Mouse (Mus musculus): ENCODE results near the gene Snx14. TPM values are rescaled to one million over a fixed set of nuclear protein-coding genes. Genes with fewer than 3 reads are reported as not detected.
A peak's percentile ranks its signal among the peaks of the same experiment; 100 is the strongest.

Snx14 gene
- polyA plus RNA-seq, 1 experiment from 2014 or later, result 21.7 TPM

GRCm38 (mm10) chr9:88362055-88362850 is 76.5 kb downstream of the Snx14 start:
- Histone ChIP-seq H3K27me3 (ENCODE audit: control insufficient read depth, insufficient read depth, low read length) (no peaks in the 10 kb centered on the region), H3K4me3 (ENCODE audit: low read depth, low read length) (no peak overlapping the region), H3K4me1 (replicated peaks; ENCODE audit: control insufficient read depth, insufficient read depth, low read length) (no peaks in the 10 kb centered on the region), H3K4me2 (ENCODE audit: low read depth, low read length, severe bottlenecking) (no peak overlapping the region), H3K9me3 (ENCODE audit: control insufficient read depth, low read length) (no peaks in the 10 kb centered on the region), H3K9ac (ENCODE audit: low read length) (no peak overlapping the region), H3K36me3 (ENCODE audit: control insufficient read depth, insufficient read depth, low read length) (no peaks in the 10 kb centered on the region), H3K27ac (ENCODE audit: low read depth, low read length) (no peak overlapping the region)
- peak; percentile 57 for ATAC-seq (replicated peaks; ENCODE audit: low FRiP score)
- DNase-seq (ENCODE audit: low spot score), result no peak
- 30% methylated on average over 4 of the region's 5 CpGs for WGBS

GRCm38 (mm10) chr9:88361211-88361909 is 77.4 kb downstream of the Snx14 start:
- Histone ChIP-seq H3K36me3 (ENCODE audit: control insufficient read depth, insufficient read depth, low read length) (no peaks in the 10 kb centered on the region), H3K9ac (ENCODE audit: low read length) (no peak overlapping the region), H3K27me3 (ENCODE audit: control insufficient read depth, insufficient read depth, low read length) (no peaks in the 10 kb centered on the region), H3K27ac (ENCODE audit: low read depth, low read length) (no peak overlapping the region), H3K4me2 (ENCODE audit: low read depth, low read length, severe bottlenecking) (no peak overlapping the region), H3K4me1 (replicated peaks; ENCODE audit: control insufficient read depth, insufficient read depth, low read length) (no peaks in the 10 kb centered on the region), H3K4me3 (ENCODE audit: low read depth, low read length) (no peak overlapping the region), H3K9me3 (ENCODE audit: control insufficient read depth, low read length) (no peaks in the 10 kb centered on the region)
- ATAC-seq (replicated peaks; ENCODE audit: low FRiP score) (no peak), DNase-seq (ENCODE audit: low spot score) (no peak)
- 81% methylated on average over 14 of the region's 14 CpGs for WGBS

- Histone ChIP-seq H3K27me3 (ENCODE audit: control insufficient read depth, insufficient read depth, low read length) (no peaks in the 10 kb centered on the region), H3K4me2 (ENCODE audit: low read depth, low read length, severe bottlenecking) (no peak overlapping the region), H3K9ac (ENCODE audit: low read length) (no peak overlapping the region), H3K36me3 (ENCODE audit: control insufficient read depth, insufficient read depth, low read length) (no peaks in the 10 kb centered on the region), H3K4me3 (ENCODE audit: low read depth, low read length) (no peak overlapping the region), H3K9me3 (ENCODE audit: control insufficient read depth, low read length) (no peaks in the 10 kb centered on the region), H3K27ac (ENCODE audit: low read depth, low read length) (no peak overlapping the region), H3K4me1 (replicated peaks; ENCODE audit: control insufficient read depth, insufficient read depth, low read length) (no peaks in the 10 kb centered on the region)
- WGBS, result 81% methylated on average over 2 of the region's 2 CpGs
- ATAC-seq (replicated peaks; ENCODE audit: low FRiP score), result no peak
- no peak for DNase-seq (ENCODE audit: low spot score)
Observed at GRCm38 (mm10) chr9:88359140-88359539, 79.6 kb downstream of the Snx14 start.

GRCm38 (mm10) chr9:88357173-88357572 is 81.6 kb downstream of the Snx14 start:
- WGBS, result 79% methylated on average over 3 of the region's 3 CpGs

GRCm38 (mm10) chr9:88353459-88353858 is 85.3 kb downstream of the Snx14 start:
- no peaks in the 10 kb centered on the region for H3K9me3 ChIP-seq (ENCODE audit: control insufficient read depth, low read length)
- no peak overlapping the region for H3K4me2 ChIP-seq (ENCODE audit: low read depth, low read length, severe bottlenecking)
- ATAC-seq (replicated peaks; ENCODE audit: low FRiP score) (no peak), DNase-seq (ENCODE audit: low spot score) (no peak)
- H3K4me1 ChIP-seq (replicated peaks; ENCODE audit: control insufficient read depth, insufficient read depth, low read length), result no peaks in the 10 kb centered on the region
- WGBS, result 89% methylated on average over 7 of the region's 7 CpGs
- H3K27ac ChIP-seq (ENCODE audit: low read depth, low read length), result no peak overlapping the region
- H3K36me3 ChIP-seq (ENCODE audit: control insufficient read depth, insufficient read depth, low read length), result no peaks in the 10 kb centered on the region
- H3K27me3 ChIP-seq (ENCODE audit: control insufficient read depth, insufficient read depth, low read length), result no peaks in the 10 kb centered on the region
- H3K4me3 ChIP-seq (ENCODE audit: low read depth, low read length), result no peak overlapping the region
- no peak overlapping the region for H3K9ac ChIP-seq (ENCODE audit: low read length)

More at GRCm38 (mm10) chr9:88357173-88357572, 81.6 kb downstream of the Snx14 start:
- H3K4me1 ChIP-seq (replicated peaks; ENCODE audit: control insufficient read depth, insufficient read depth, low read length), result no peaks in the 10 kb centered on the region
- no peak overlapping the region for H3K4me2 ChIP-seq (ENCODE audit: low read depth, low read length, severe bottlenecking)
- no peak overlapping the region for H3K27ac ChIP-seq (ENCODE audit: low read depth, low read length)
- ATAC-seq (replicated peaks; ENCODE audit: low FRiP score) (no peak), DNase-seq (ENCODE audit: low spot score) (no peak)
- H3K9ac ChIP-seq (ENCODE audit: low read length), result no peak overlapping the region
- H3K4me3 ChIP-seq (ENCODE audit: low read depth, low read length), result no peak overlapping the region
- no peaks in the 10 kb centered on the region for H3K36me3 ChIP-seq (ENCODE audit: control insufficient read depth, insufficient read depth, low read length)
- H3K27me3 ChIP-seq (ENCODE audit: control insufficient read depth, insufficient read depth, low read length), result no peaks in the 10 kb centered on the region
- H3K9me3 ChIP-seq (ENCODE audit: control insufficient read depth, low read length), result no peaks in the 10 kb centered on the region

GRCm38 (mm10) chr9:88352741-88353140 is 86.0 kb downstream of the Snx14 start:
- no peaks in the 10 kb centered on the region for H3K27me3 ChIP-seq (ENCODE audit: control insufficient read depth, insufficient read depth, low read length)
- no peaks in the 10 kb centered on the region for H3K4me1 ChIP-seq (replicated peaks; ENCODE audit: control insufficient read depth, insufficient read depth, low read length)
- no peak overlapping the region for H3K9ac ChIP-seq (ENCODE audit: low read length)
- no peaks in the 10 kb centered on the region for H3K9me3 ChIP-seq (ENCODE audit: control insufficient read depth, low read length)
- WGBS, result 59% methylated on average over 6 of the region's 6 CpGs
- no peak overlapping the region for H3K27ac ChIP-seq (ENCODE audit: low read depth, low read length)
- no peak for DNase-seq (ENCODE audit: low spot score)
- H3K4me3 ChIP-seq (ENCODE audit: low read depth, low read length), result no peak overlapping the region
- no peak overlapping the region for H3K4me2 ChIP-seq (ENCODE audit: low read depth, low read length, severe bottlenecking)
- ATAC-seq (replicated peaks; ENCODE audit: low FRiP score), result 0 out of 2 replicates have a peak, but pooled peaks have one; percentile 44
- H3K36me3 ChIP-seq (ENCODE audit: control insufficient read depth, insufficient read depth, low read length), result no peaks in the 10 kb centered on the region

GRCm38 (mm10) chr9:88351163-88351562 is 87.6 kb downstream of the Snx14 start:
- no peak overlapping the region for H3K27ac ChIP-seq (ENCODE audit: low read depth, low read length)
- H3K9ac ChIP-seq (ENCODE audit: low read length), result no peak overlapping the region
- H3K4me1 ChIP-seq (replicated peaks; ENCODE audit: control insufficient read depth, insufficient read depth, low read length), result no peaks in the 10 kb centered on the region
- H3K4me2 ChIP-seq (ENCODE audit: low read depth, low read length, severe bottlenecking), result no peak overlapping the region
- ATAC-seq (replicated peaks; ENCODE audit: low FRiP score), result no peak
- no peak for DNase-seq (ENCODE audit: low spot score)
- H3K27me3 ChIP-seq (ENCODE audit: control insufficient read depth, insufficient read depth, low read length), result no peaks in the 10 kb centered on the region
- WGBS, result 80% methylated on average over 3 of the region's 3 CpGs
- H3K4me3 ChIP-seq (ENCODE audit: low read depth, low read length), result no peak overlapping the region
- no peaks in the 10 kb centered on the region for H3K9me3 ChIP-seq (ENCODE audit: control insufficient read depth, low read length)
- no peaks in the 10 kb centered on the region for H3K36me3 ChIP-seq (ENCODE audit: control insufficient read depth, insufficient read depth, low read length)

- Histone ChIP-seq H3K27me3 (ENCODE audit: control insufficient read depth, insufficient read depth, low read length) (no peaks in the 10 kb centered on the region), H3K4me3 (ENCODE audit: low read depth, low read length) (no peak overlapping the region), H3K36me3 (ENCODE audit: control insufficient read depth, insufficient read depth, low read length) (no peaks in the 10 kb centered on the region), H3K4me2 (ENCODE audit: low read depth, low read length, severe bottlenecking) (no peak overlapping the region), H3K9ac (ENCODE audit: low read length) (no peak overlapping the region), H3K4me1 (replicated peaks; ENCODE audit: control insufficient read depth, insufficient read depth, low read length) (no peaks in the 10 kb centered on the region), H3K27ac (ENCODE audit: low read depth, low read length) (no peak overlapping the region), H3K9me3 (ENCODE audit: control insufficient read depth, low read length) (no peaks in the 10 kb centered on the region)
- WGBS, result 71% methylated on average over 1 of the region's 1 CpGs
- no peak for DNase-seq (ENCODE audit: low spot score)
- no peak for ATAC-seq (replicated peaks; ENCODE audit: low FRiP score)
Observed at GRCm38 (mm10) chr9:88350317-88350716, 88.4 kb downstream of the Snx14 start.

Measured in forebrain, embryonic 11.5 days (tissue).